Mouse (Mus musculus): Measurements from ENCODE around the gene Mdfi. TPM values are rescaled to one million over a fixed set of nuclear protein-coding genes. Genes with fewer than 3 reads are reported as not detected.

Mdfi gene
- total and polyA plus RNA-seq, 2 experiments from 2014 or later: 1.6 to 21.4 TPM

DNA sequence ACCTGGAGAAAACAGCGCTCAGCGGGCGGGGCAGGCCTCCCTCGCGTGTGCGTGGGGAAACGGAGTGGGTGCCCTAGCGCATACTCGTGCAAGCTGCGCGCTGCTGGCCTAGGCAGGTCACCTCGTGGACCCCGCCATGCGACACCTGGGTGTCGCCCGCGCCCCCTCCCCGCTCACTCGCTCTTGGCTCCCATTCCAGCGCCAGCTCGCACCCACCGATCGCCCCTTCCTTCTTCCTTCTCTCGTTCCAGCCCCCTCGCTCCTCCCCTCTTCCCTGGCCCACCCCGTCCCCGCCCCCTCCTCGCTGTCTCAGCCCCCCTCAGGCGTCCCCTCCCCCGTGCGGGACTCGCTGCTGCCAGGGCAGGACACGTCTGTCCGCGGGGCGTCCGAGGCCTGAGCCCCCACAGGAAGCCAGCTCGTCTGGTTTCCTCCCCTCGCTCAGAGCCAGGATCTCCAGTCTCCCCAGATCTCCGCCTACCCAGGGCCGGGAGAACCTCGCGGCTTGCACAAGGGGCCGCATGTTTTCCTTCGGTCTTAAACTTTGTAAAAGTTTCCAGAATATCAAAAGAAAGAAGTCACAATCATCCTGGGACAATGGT, 1.4 kb downstream of the Mdfi start:
- no peak overlapping the region for H3K27ac ChIP-seq (ENCODE audit: low read depth, low read length)

DNA sequence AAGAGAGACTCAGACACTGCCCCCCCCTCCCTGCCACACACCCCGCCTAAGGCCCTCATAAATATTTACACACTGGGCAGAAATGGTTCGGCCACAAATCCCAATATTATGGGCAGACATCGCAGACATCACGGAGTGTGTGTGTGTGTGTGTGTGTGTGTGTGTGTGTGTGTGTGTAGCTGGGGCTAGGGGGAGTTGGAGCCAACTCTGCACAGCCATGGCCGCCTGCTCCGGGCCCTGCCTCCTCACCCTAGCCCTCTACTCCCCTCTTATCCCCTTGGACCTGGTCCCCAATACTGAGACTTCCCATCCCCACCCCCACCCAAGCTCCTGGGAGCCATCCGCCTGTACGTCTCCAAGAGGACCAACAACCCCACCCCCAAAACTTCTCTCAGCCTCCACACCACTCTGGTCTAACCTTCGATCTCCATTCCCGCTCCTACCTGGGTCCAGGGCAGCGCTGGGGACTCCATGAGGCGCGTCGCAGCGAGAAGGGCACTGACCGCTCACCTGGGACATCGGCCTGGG, 1.9 kb downstream of the Mdfi start:
- Histone ChIP-seq H3K36me3 (ENCODE audit: insufficient read depth, low read length) (no peaks in the 10 kb centered on the region), H3K4me2 (ENCODE audit: low read depth, low read length, poor library complexity, severe bottlenecking) (peak overlapping the region; percentile 89), H3K9ac (replicated peaks; ENCODE audit: low read length, poor library complexity, severe bottlenecking) (peak overlapping the region; percentile 50; the same call in 1 of the 2 replicates), H3K27me3 (ENCODE audit: insufficient read depth, low read length) (peaks cover 25% of the 10 kb centered on the region), H3K4me3 (ENCODE audit: low read depth, low read length) (peak overlapping the region; percentile 43), H3K9me3 (ENCODE audit: low read length) (no peaks in the 10 kb centered on the region), H3K4me1 (ENCODE audit: insufficient read depth, low read length) (peaks cover 6% of the 10 kb centered on the region; the same call in 1 of the 2 replicates), H3K27ac (ENCODE audit: low read depth, low read length) (no peak overlapping the region)
- no peak for TF ChIP-seq CTCF (IDR thresholded peaks at IDR 0.05)
- WGBS: under 1% methylated on average over 17 of the region's 17 CpGs
- 0 out of 2 replicates have a peak, but pooled peaks have one; percentile 22 for ATAC-seq (ENCODE audit: low FRiP score)
- DNase-seq (ENCODE audit: low spot score): no peak

More for the DNA sequence above, 1.4 kb downstream of the Mdfi start:
- peak overlapping the region; percentile 43 for H3K4me3 ChIP-seq (ENCODE audit: low read depth, low read length)
- ATAC-seq (ENCODE audit: low FRiP score): peak; percentile 50; the same call in 1 of the 2 replicates
- no peak for TF ChIP-seq CTCF (IDR thresholded peaks at IDR 0.05)
- peak overlapping the region; percentile 89 for H3K4me2 ChIP-seq (ENCODE audit: low read depth, low read length, poor library complexity, severe bottlenecking)
- no peaks in the 10 kb centered on the region for H3K9me3 ChIP-seq (ENCODE audit: low read length)
- H3K9ac ChIP-seq (replicated peaks; ENCODE audit: low read length, poor library complexity, severe bottlenecking): peak overlapping the region; percentile 50; the same call in 1 of the 2 replicates
- DNase-seq (ENCODE audit: low spot score): peak; percentile 31
- H3K36me3 ChIP-seq (ENCODE audit: insufficient read depth, low read length): no peaks in the 10 kb centered on the region
- WGBS: 0% methylated on average over 33 of the region's 45 CpGs
- H3K4me1 ChIP-seq (ENCODE audit: insufficient read depth, low read length): peaks cover 6% of the 10 kb centered on the region; the same call in 1 of the 2 replicates
- H3K27me3 ChIP-seq (ENCODE audit: insufficient read depth, low read length): peaks cover 25% of the 10 kb centered on the region

DNA sequence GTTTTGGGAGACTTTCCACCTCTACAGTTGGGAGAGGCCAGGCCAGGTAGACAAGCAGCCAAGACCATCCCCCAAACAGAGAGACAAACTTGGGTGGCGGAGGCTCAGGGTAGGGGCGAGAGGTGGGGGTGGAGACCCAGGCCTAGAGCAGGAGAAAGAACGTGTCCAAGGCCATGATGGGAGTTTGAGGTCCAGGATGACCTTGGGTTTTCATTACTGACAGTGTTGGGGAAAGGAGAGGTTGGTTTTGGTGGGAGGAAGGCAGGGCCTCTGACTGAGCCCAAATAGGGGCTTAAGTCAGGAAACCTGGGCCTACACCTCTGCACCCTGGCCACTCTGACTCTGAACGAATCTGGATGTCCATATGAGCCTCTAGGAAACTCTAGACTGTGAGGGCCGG, 2.7 kb downstream of the Mdfi start:
- Histone ChIP-seq H3K4me1 (ENCODE audit: insufficient read depth, low read length) (peaks cover 6% of the 10 kb centered on the region; the same call in 1 of the 2 replicates), H3K36me3 (ENCODE audit: insufficient read depth, low read length) (no peaks in the 10 kb centered on the region), H3K9ac (replicated peaks; ENCODE audit: low read length, poor library complexity, severe bottlenecking) (no peak overlapping the region), H3K4me3 (ENCODE audit: low read depth, low read length) (no peak overlapping the region), H3K27me3 (ENCODE audit: insufficient read depth, low read length) (peaks cover 25% of the 10 kb centered on the region), H3K27ac (ENCODE audit: low read depth, low read length) (no peak overlapping the region), H3K4me2 (ENCODE audit: low read depth, low read length, poor library complexity, severe bottlenecking) (peak overlapping the region; percentile 89; the same call in 1 of the 2 replicates), H3K9me3 (ENCODE audit: low read length) (no peaks in the 10 kb centered on the region)
- ATAC-seq (ENCODE audit: low FRiP score) (no peak), DNase-seq (ENCODE audit: low spot score) (no peak)
- no peak for TF ChIP-seq CTCF (IDR thresholded peaks at IDR 0.05)
- 50% methylated on average over 5 of the region's 5 CpGs for WGBS

DNA sequence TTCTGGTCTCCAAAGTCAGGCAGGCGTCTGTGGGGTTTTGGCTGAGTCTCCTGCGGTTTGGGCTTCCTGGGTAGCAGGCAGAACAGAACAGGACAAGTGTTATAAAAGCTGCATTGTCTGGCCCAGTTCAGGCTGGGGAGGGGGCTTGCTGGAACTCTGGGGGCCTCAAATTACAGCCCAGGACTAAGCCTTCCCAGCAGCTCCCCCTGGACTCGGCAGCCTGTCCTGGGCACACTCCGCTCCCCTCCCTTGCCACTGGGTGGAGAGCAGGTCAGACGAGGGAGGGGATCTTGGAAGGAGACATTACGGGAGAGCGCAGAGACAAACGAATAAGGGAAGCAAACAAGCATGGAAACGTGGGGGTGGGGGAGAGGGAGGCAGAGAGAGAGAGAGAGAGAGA, 3.3 kb downstream of the Mdfi start:
- no peak overlapping the region for H3K9ac ChIP-seq (replicated peaks; ENCODE audit: low read length, poor library complexity, severe bottlenecking)
- no peak for TF ChIP-seq CTCF (IDR thresholded peaks at IDR 0.05)
- H3K9me3 ChIP-seq (ENCODE audit: low read length): no peaks in the 10 kb centered on the region
- H3K27me3 ChIP-seq (ENCODE audit: insufficient read depth, low read length): peaks cover 25% of the 10 kb centered on the region
- peaks cover 6% of the 10 kb centered on the region; the same call in 1 of the 2 replicates for H3K4me1 ChIP-seq (ENCODE audit: insufficient read depth, low read length)
- peak; percentile 20 for DNase-seq (ENCODE audit: low spot score)
- no peak overlapping the region for H3K4me3 ChIP-seq (ENCODE audit: low read depth, low read length)
- H3K36me3 ChIP-seq (ENCODE audit: insufficient read depth, low read length): no peaks in the 10 kb centered on the region
- WGBS: 17% methylated on average over 9 of the region's 9 CpGs
- H3K4me2 ChIP-seq (ENCODE audit: low read depth, low read length, poor library complexity, severe bottlenecking): no peak overlapping the region
- no peak for ATAC-seq (ENCODE audit: low FRiP score)
- no peak overlapping the region for H3K27ac ChIP-seq (ENCODE audit: low read depth, low read length)

DNA sequence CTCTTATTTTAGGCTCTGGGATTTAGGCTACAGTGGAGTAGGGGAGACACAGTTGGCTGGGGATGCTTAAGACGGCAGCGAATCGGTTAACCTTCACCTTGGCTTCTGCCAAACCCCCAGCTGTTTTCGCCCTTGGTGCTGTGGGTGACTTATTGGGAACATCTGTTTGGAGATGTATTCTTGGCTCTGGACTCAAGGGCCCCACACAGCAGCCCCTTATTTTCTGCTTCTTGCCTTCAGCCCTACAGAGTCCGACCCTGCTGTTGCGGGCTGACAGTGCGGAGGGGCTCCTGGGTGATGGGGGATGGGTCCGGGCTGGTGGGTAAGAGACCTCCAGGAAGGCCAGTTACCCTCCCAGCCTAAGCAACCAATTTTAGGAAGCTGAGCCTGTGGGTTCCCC, 13.2 kb downstream of the Mdfi start:
- Histone ChIP-seq H3K27me3 (ENCODE audit: insufficient read depth, low read length) (no peaks in the 10 kb centered on the region), H3K9ac (replicated peaks; ENCODE audit: low read length, poor library complexity, severe bottlenecking) (no peak overlapping the region), H3K36me3 (ENCODE audit: insufficient read depth, low read length) (no peaks in the 10 kb centered on the region), H3K9me3 (ENCODE audit: low read length) (no peaks in the 10 kb centered on the region), H3K4me3 (ENCODE audit: low read depth, low read length) (no peak overlapping the region), H3K4me1 (ENCODE audit: insufficient read depth, low read length) (no peaks in the 10 kb centered on the region), H3K4me2 (ENCODE audit: low read depth, low read length, poor library complexity, severe bottlenecking) (no peak overlapping the region), H3K27ac (ENCODE audit: low read depth, low read length) (no peak overlapping the region)
- no peak for TF ChIP-seq CTCF (IDR thresholded peaks at IDR 0.05)
- ATAC-seq (ENCODE audit: low FRiP score) (no peak), DNase-seq (ENCODE audit: low spot score) (no peak)
- 69% methylated on average over 8 of the region's 8 CpGs for WGBS

DNA sequence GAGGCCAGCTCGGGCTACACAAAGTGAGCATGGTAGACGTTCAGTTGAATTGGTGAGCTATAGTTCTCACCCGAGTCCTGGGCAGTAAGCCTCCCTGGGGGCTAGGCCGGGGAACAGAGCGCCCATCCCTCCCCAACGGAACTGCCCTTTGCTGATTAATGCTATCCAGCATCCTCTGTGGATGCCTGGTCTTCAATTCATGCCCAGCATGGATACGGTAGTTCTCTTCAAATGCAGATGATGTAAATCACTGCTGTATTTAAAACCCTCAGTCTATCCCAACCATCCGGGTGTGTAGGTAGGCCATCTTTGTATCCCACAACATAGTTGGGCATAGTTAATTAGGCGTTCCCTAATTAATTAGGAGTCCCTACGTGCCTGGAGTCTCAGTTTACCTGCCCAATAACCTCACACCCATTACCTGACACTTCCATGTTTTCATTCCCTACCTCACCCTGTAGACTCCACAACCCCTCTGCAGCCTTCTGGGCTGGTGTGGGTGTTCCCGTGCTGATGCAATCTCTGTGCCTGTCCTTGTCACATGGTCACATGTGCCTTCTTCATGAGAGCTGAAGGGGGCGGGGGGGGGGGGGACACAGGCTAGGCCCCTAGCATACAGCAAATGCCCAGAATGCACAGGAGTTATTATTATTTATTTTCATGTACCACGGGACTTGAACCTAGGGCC, 16.3 kb downstream of the Mdfi start:
- Histone ChIP-seq H3K9ac (replicated peaks; ENCODE audit: low read length, poor library complexity, severe bottlenecking) (no peak overlapping the region), H3K4me1 (ENCODE audit: insufficient read depth, low read length) (no peaks in the 10 kb centered on the region), H3K4me3 (ENCODE audit: low read depth, low read length) (no peak overlapping the region), H3K9me3 (ENCODE audit: low read length) (no peaks in the 10 kb centered on the region), H3K36me3 (ENCODE audit: insufficient read depth, low read length) (no peaks in the 10 kb centered on the region), H3K27ac (ENCODE audit: low read depth, low read length) (no peak overlapping the region), H3K27me3 (ENCODE audit: insufficient read depth, low read length) (no peaks in the 10 kb centered on the region), H3K4me2 (ENCODE audit: low read depth, low read length, poor library complexity, severe bottlenecking) (no peak overlapping the region)
- DNase-seq (ENCODE audit: low spot score) (no peak), ATAC-seq (ENCODE audit: low FRiP score) (no peak)
- TF ChIP-seq CTCF (IDR thresholded peaks at IDR 0.05): no peak
- WGBS: 85% methylated on average over 13 of the region's 13 CpGs
